Mouse (Mus musculus): Measurements from ENCODE around the gene Cd38. TPM values are rescaled to one million over a fixed set of nuclear protein-coding genes. Genes with fewer than 3 reads are reported as not detected.

The Cd38 gene
- polyA plus RNA-seq, 2 experiments: 5.3 to 7.4 TPM

- Histone ChIP-seq H3K4me1 (ENCODE audit: control insufficient read depth, insufficient read depth, low read length) (peaks cover 10% of the 10 kb centered on the region), H3K9me3 (ENCODE audit: control insufficient read depth, low read length) (no peaks in the 10 kb centered on the region), H3K27ac (replicated peaks; ENCODE audit: low read depth, low read length) (no peak overlapping the region), H3K4me3 (replicated peaks; ENCODE audit: low read length) (no peak overlapping the region), H3K4me2 (replicated peaks; ENCODE audit: low read depth, low read length, severe bottlenecking) (no peak overlapping the region), H3K36me3 (ENCODE audit: control insufficient read depth, insufficient read depth, low read length) (no peaks in the 10 kb centered on the region), H3K27me3 (ENCODE audit: control insufficient read depth, insufficient read depth, low read length) (no peaks in the 10 kb centered on the region), H3K9ac (ENCODE audit: low read depth, low read length, severe bottlenecking) (no peak overlapping the region)
- DNase-seq (ENCODE audit: low spot score): no peak
- no peak for TF ChIP-seq POLR2A (IDR thresholded peaks at IDR 0.05; ENCODE audit: borderline replicate concordance, extremely low read depth, insufficient read depth, insufficient read length)
- 50% methylated on average over 1 of the region's 1 CpGs for WGBS
- no peak for ATAC-seq (ENCODE audit: low FRiP score, low read depth)
Observed at GRCm38 (mm10) chr5:43953241-43953640, 84.9 kb downstream of the Cd38 start.

- Histone ChIP-seq H3K36me3 (ENCODE audit: control insufficient read depth, insufficient read depth, low read length) (no peaks in the 10 kb centered on the region), H3K9me3 (ENCODE audit: control insufficient read depth, low read length) (no peaks in the 10 kb centered on the region), H3K4me2 (replicated peaks; ENCODE audit: low read depth, low read length, severe bottlenecking) (no peak overlapping the region), H3K27me3 (ENCODE audit: control insufficient read depth, insufficient read depth, low read length) (no peaks in the 10 kb centered on the region), H3K27ac (replicated peaks; ENCODE audit: low read depth, low read length) (no peak overlapping the region), H3K4me3 (replicated peaks; ENCODE audit: low read length) (no peak overlapping the region), H3K4me1 (ENCODE audit: control insufficient read depth, insufficient read depth, low read length) (no peaks in the 10 kb centered on the region), H3K9ac (ENCODE audit: low read depth, low read length, severe bottlenecking) (no peak overlapping the region)
- no peak for TF ChIP-seq POLR2A (IDR thresholded peaks at IDR 0.05; ENCODE audit: borderline replicate concordance, extremely low read depth, insufficient read depth, insufficient read length)
- DNase-seq (ENCODE audit: low spot score): no peak
- 50% methylated on average over 2 of the region's 3 CpGs for WGBS
- ATAC-seq (ENCODE audit: low FRiP score, low read depth): no peak
Observed at GRCm38 (mm10) chr5:43959884-43960440, 91.6 kb downstream of the Cd38 start.

GRCm38 (mm10) chr5:43961056-43961455 is 92.7 kb downstream of the Cd38 start:
- DNase-seq (ENCODE audit: low spot score) (no peak), ATAC-seq (ENCODE audit: low FRiP score, low read depth) (no peak)
- no peak overlapping the region for H3K27ac ChIP-seq (replicated peaks; ENCODE audit: low read depth, low read length)

More at GRCm38 (mm10) chr5:43961056-43961455, 92.7 kb downstream of the Cd38 start:
- TF ChIP-seq POLR2A (IDR thresholded peaks at IDR 0.05; ENCODE audit: borderline replicate concordance, extremely low read depth, insufficient read depth, insufficient read length): no peak
- H3K4me3 ChIP-seq (replicated peaks; ENCODE audit: low read length): no peak overlapping the region
- no peak overlapping the region for H3K9ac ChIP-seq (ENCODE audit: low read depth, low read length, severe bottlenecking)
- H3K4me1 ChIP-seq (ENCODE audit: control insufficient read depth, insufficient read depth, low read length): no peaks in the 10 kb centered on the region
- no peak overlapping the region for H3K4me2 ChIP-seq (replicated peaks; ENCODE audit: low read depth, low read length, severe bottlenecking)
- H3K9me3 ChIP-seq (ENCODE audit: control insufficient read depth, low read length): no peaks in the 10 kb centered on the region
- H3K36me3 ChIP-seq (ENCODE audit: control insufficient read depth, insufficient read depth, low read length): no peaks in the 10 kb centered on the region
- H3K27me3 ChIP-seq (ENCODE audit: control insufficient read depth, insufficient read depth, low read length): no peaks in the 10 kb centered on the region
- 90% methylated on average over 3 of the region's 3 CpGs for WGBS

Other genes starting within 250 kb of the Cd38 start
- 9.5 and 11.1 TPM in 2 replicates for gene Cc2d2a, start 206.2 kb upstream of the Cd38 start, polyA plus RNA-seq (2012; rRNA removed)
- gene Cc2d2a, start 206.2 kb upstream of the Cd38 start, polyA plus RNA-seq (2014; fragmentation: Nextera tagmentation; extraction: Ambion mirVana): 8.6 and 9.7 TPM in 2 replicates
- 0.10 and 0.16 TPM in 2 replicates for gene Bst1, start 49.7 kb upstream of the Cd38 start, polyA plus RNA-seq (2012; rRNA removed)
- gene Bst1, start 49.7 kb upstream of the Cd38 start, polyA plus RNA-seq (2014; fragmentation: Nextera tagmentation; extraction: Ambion mirVana): 0.12 TPM in 1 of 2 replicates, not detected in the other
- 39.5 and 43.4 TPM in 2 replicates for gene Fbxl5, start 46.9 kb upstream of the Cd38 start, polyA plus RNA-seq (2012; rRNA removed)
- gene Fbxl5, start 46.9 kb upstream of the Cd38 start, polyA plus RNA-seq (2014; fragmentation: Nextera tagmentation; extraction: Ambion mirVana): 58.7 and 64.1 TPM in 2 replicates
- 0.38 TPM in 2 replicates for gene Gm7879, start 44.6 kb downstream of the Cd38 start, polyA plus RNA-seq (2012; rRNA removed)
- 0.70 TPM in 1 of 2 replicates, not detected in the other for gene Gm7879, start 44.6 kb downstream of the Cd38 start, polyA plus RNA-seq (2014; fragmentation: Nextera tagmentation; extraction: Ambion mirVana)
- 19.3 and 34.1 TPM in 2 replicates for gene Fgfbp1, start 113.2 kb downstream of the Cd38 start, polyA plus RNA-seq (2012; rRNA removed)
- 64.8 and 92.0 TPM in 2 replicates for gene Fgfbp1, start 113.2 kb downstream of the Cd38 start, polyA plus RNA-seq (2014; fragmentation: Nextera tagmentation; extraction: Ambion mirVana)
- gene Prom1, start 233.5 kb downstream of the Cd38 start, polyA plus RNA-seq (2012; rRNA removed): 24.9 and 25.7 TPM in 2 replicates
- gene Prom1, start 233.5 kb downstream of the Cd38 start, polyA plus RNA-seq (2014; fragmentation: Nextera tagmentation; extraction: Ambion mirVana): 39.8 and 48.0 TPM in 2 replicates